Comparison of ENCODE assay signal across 21 mouse cellular contexts in the genomic region with DNA sequence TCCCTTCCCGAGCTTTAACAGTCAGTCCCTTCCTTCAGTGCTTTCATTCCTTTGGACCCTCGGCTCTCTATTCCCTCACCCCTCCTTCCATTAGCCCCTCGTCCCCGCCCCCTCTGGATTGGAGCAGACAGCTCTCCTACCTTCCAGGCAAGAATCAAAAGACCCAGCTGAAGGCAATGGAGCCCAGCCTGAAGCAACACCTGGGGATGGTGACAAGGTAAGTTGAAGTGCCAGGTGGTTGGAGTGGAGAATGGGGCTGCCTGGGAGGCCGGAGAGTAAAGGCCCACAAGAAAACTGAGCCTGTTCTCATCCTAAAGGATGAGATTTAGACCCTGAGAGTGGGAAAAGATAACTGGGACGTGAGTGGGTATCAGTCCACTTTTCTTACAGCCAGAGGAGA. TPM values are rescaled to one million over a fixed set of nuclear protein-coding genes. Genes with fewer than 3 reads are reported as not detected.
DNase-seq lines count a peak whose midpoint lies in the region; TF ChIP-seq lines count a peak whose summit lies in the region.
"Had no signal": no experiment of that assay in that cellular context is flagged by ENCODE, and none has a peak within 500 bp of the region (broad histone marks: within the 10 kb centered on the region; RNA-seq: fewer than 3 reads in every experiment).

No protein-coding gene starts in this region.

- H3K4me3 ChIP-seq in left cerebral cortex, adult 2 months = no peak overlapping the region
- H3K4me3 ChIP-seq: embryonic facial prominence, embryonic 12.5 days; embryonic facial prominence, embryonic 15.5 days; erythroblast, embryonic 14.5 days; forebrain, embryonic 10.5 days; forebrain, embryonic 12.5 days had no signal

- intact Hi-C loops in left cerebral cortex, adult 2 months (cut with DNase I) = no loop called here
- intact Hi-C loops in left cerebral cortex, postnatal 4 days (cut with DNase I) = no loop called here

- peak; percentile 86 for DNase-seq in heart, adult 11 months
- no peak for DNase-seq in heart, adult 9 months (ENCODE audit: low spot score in 2 of 2)
- DNase-seq in left cerebral cortex, adult 2 months (ENCODE audit: extremely low spot score in 1 of 2, low spot score in 2 of 2) = no peak
- DNase-seq in left cerebral cortex, postnatal 4 days = no peak
- DNase-seq: adrenal gland, adult 2 months; adrenal gland, postnatal 10 days; adrenal gland, postnatal 25 days; cerebellum, adult 11 months; cerebellum, adult 18-20 months; cerebellum, adult 8-10 months; cerebellum, adult 9-11 months; cerebellum, postnatal 14 days; cerebellum, postnatal 36 days; embryo, embryonic 11 days had no signal

- TF ChIP-seq CTCF in left cerebral cortex, adult 2 months (IDR thresholded peaks at IDR 0.05) = no peak

- H3K27ac ChIP-seq in left cerebral cortex, adult 2 months = peak overlapping the region; percentile 44
- H3K27ac ChIP-seq: embryonic facial prominence, embryonic 12.5 days; embryonic facial prominence, embryonic 15.5 days; forebrain, embryonic 10.5 days; forebrain, embryonic 12.5 days had no signal

RNA-seq across cellular contexts. Expression of a gene that starts 10.7 kb away (rescaled TPM):
- total RNA-seq in left cerebral cortex, adult 2 months (2021) = 100 to 1,000 TPM in 1 of 2 experiments, 10 to 100 TPM in 1; 96.4 to 104 TPM
- total RNA-seq in left cerebral cortex, postnatal 4 days (2021) = 100 to 1,000 TPM; 102 to 110 TPM

RNA-seq across cellular contexts. Expression of a gene that starts 11.6 kb away (rescaled TPM):
- total RNA-seq in left cerebral cortex, adult 2 months (2021) = 100 to 1,000 TPM; 172 to 173 TPM
- 100 to 1,000 TPM; 109 to 115 TPM for total RNA-seq in left cerebral cortex, postnatal 4 days (2021)

RNA-seq across cellular contexts. Expression of a gene that starts 15.7 kb away (rescaled TPM):
- total RNA-seq in left cerebral cortex, adult 2 months (2021) = 10 to 100 TPM; 21.7 to 22.9 TPM
- total RNA-seq in left cerebral cortex, postnatal 4 days (2021) = 10 to 100 TPM; 25.3 to 25.6 TPM

RNA-seq across cellular contexts. Expression of a gene that starts 19.8 kb away (rescaled TPM):
- 1 to 10 TPM; 1.2 to 6.7 TPM for total RNA-seq in left cerebral cortex, adult 2 months (2021)
- 1 to 10 TPM; 4.2 to 5.8 TPM for total RNA-seq in left cerebral cortex, postnatal 4 days (2021)
- total RNA-seq: adrenal gland, postnatal 10 days; adrenal gland, postnatal 25 days; common myeloid progenitor, adult 5-6 weeks; ES-E14 had no signal

RNA-seq across cellular contexts. Expression of a gene that starts 19.9 kb away (rescaled TPM):
- total RNA-seq in left cerebral cortex, adult 2 months (2021) = 10 to 100 TPM; 22.5 to 23.2 TPM
- 10 to 100 TPM; 16.4 to 21.4 TPM for total RNA-seq in left cerebral cortex, postnatal 4 days (2021)
